Mouse (Mus musculus) liver, embryonic 15.5 days (tissue): ENCODE results near the gene Hk2. TPM values are rescaled to one million over a fixed set of nuclear protein-coding genes. Genes with fewer than 3 reads are reported as not detected.
"Not testable (repeated sequence)": the region's sequence is repeated elsewhere in the genome, so short reads cannot be mapped to it uniquely, and the experiment has no call there.

ENCODE experiments used
- ATAC-seq: fragments of 200-750 bp; cut with Nextera tagmentation; 2 replicates; pipeline ENCODE4 v1.8.0; 2017; ENCODE audit warnings: moderate number of reproducible peaks, mild to moderate bottlenecking, moderate library complexity; ENCODE audit not compliant: insufficient read depth
- H3K27ac ChIP-seq: fragments of 300-500 bp; sonication (generic); replicated peaks from 2 replicates; pipeline ENCODE4 v1.5.1; 2015; ENCODE audit warnings: mild to moderate bottlenecking, inconsistent platforms
- H3K27me3 ChIP-seq: fragments of 300-500 bp; sonication (generic); 2 replicates; pipeline ENCODE4 v1.6.1; 2015; ENCODE audit warnings: mild to moderate bottlenecking, inconsistent platforms
- H3K36me3 ChIP-seq: fragments of 300-500 bp; sonication (generic); replicated peaks from 2 replicates; pipeline ENCODE4 v1.6.1; 2015; ENCODE audit warnings: moderate library complexity, mild to moderate bottlenecking, inconsistent platforms
- H3K4me1 ChIP-seq: fragments of 300-500 bp; sonication (generic); replicated peaks from 2 replicates; pipeline ENCODE4 v1.6.1; 2015; ENCODE audit warnings: inconsistent platforms
- H3K4me2 ChIP-seq: fragments of 300-500 bp; sonication (generic); 2 replicates; pipeline ENCODE4 v1.6.1; 2015; ENCODE audit warnings: moderate library complexity, mild to moderate bottlenecking, inconsistent platforms
- H3K4me3 ChIP-seq: fragments of 300-500 bp; sonication (generic); replicated peaks from 2 replicates; pipeline ENCODE4 v1.5.1; 2015; ENCODE audit warnings: mild to moderate bottlenecking, inconsistent platforms
- H3K9ac ChIP-seq: fragments of 300-500 bp; sonication (generic); 2 replicates; pipeline ENCODE4 v1.6.1; 2015; ENCODE audit warnings: moderate library complexity, mild to moderate bottlenecking, inconsistent platforms
- H3K9me3 ChIP-seq: fragments of 300-500 bp; sonication (generic); replicated peaks from 2 replicates; pipeline ENCODE4 v1.6.1; 2016; ENCODE audit warnings: inconsistent platforms
- WGBS: fragments of 180-500 bp; shearing (Covaris S2); methylation state at CpG from one replicate; pipeline ENCODE4 v1.1.7; 2015; ENCODE audit warnings: mixed read lengths; ENCODE audit not compliant: insufficient replicate concordance; 5-methylcytosine and 5-hydroxymethylcytosine counted together
- polyA plus RNA-seq: library from polyadenylated mRNA; unstranded; fragments of >200 nt; fragmentation: Nextera tagmentation; extraction: Ambion mirVana; gene quantifications from 2 replicates; pipeline ENCODE4 v1.2.1, GENCODE M21; 2015

Gene Hk2
- polyA plus RNA-seq, 1 experiment from 2014 or later = 4.7 TPM

GRCm38 (mm10) chr6:82684136-82684535, 90.1 kb downstream of the Hk2 start:
- Histone ChIP-seq H3K27ac (no peak overlapping the region), H3K27me3 (no peaks in the 10 kb centered on the region), H3K4me3 (no peak overlapping the region), H3K4me1 (no peaks in the 10 kb centered on the region), H3K4me2 (no peak overlapping the region), H3K9ac (no peak overlapping the region), H3K36me3 (no peaks in the 10 kb centered on the region), H3K9me3 (no peaks in the 10 kb centered on the region)
- ATAC-seq = no peak

GRCm38 (mm10) chr6:82679286-82679685, 95.0 kb downstream of the Hk2 start:
- H3K9me3 ChIP-seq, H3K4me2 ChIP-seq, H3K27me3 ChIP-seq, H3K4me1 ChIP-seq, H3K9ac ChIP-seq, H3K4me3 ChIP-seq, H3K36me3 ChIP-seq, ATAC-seq, H3K27ac ChIP-seq: not testable (repeated sequence)
- WGBS = 37% methylated on average over 2 of the region's 2 CpGs

- 54% methylated on average over 3 of the region's 3 CpGs for WGBS
Observed at GRCm38 (mm10) chr6:82677629-82678028, 96.6 kb downstream of the Hk2 start.

More at GRCm38 (mm10) chr6:82677629-82678028, 96.6 kb downstream of the Hk2 start:
- not testable (repeated sequence) for H3K36me3 ChIP-seq, H3K9ac ChIP-seq, H3K4me3 ChIP-seq, H3K27ac ChIP-seq, H3K9me3 ChIP-seq, H3K4me2 ChIP-seq, ATAC-seq, H3K27me3 ChIP-seq, H3K4me1 ChIP-seq

Other genes starting within 250 kb of the Hk2 start
- gene Pole4, start 69.1 kb downstream of the Hk2 start, polyA plus RNA-seq = 44.9 and 50.5 TPM in 2 replicates
- 0.06 and 0.10 TPM in 2 replicates for gene Sema4f, start 165.3 kb upstream of the Hk2 start, polyA plus RNA-seq
- 11.0 and 12.3 TPM in 2 replicates for gene M1ap, start 172.4 kb upstream of the Hk2 start, polyA plus RNA-seq